Mouse (Mus musculus) ES-E14 (cell line): ENCODE measurements around the gene Pou2f3. TPM values are rescaled to one million over a fixed set of nuclear protein-coding genes. Genes with fewer than 3 reads are reported as not detected.

Source experiments
- DNase-seq: peaks from one replicate; pipeline ENCODE4 v3.0.0-alpha.2; 2013; ENCODE audit warnings: low read depth, low spot score
- H3K27ac ChIP-seq: 2 replicates; pipeline ENCODE4 v1.5.1; 2012; ENCODE audit warnings: low read depth, mild to moderate bottlenecking, low read length, moderate library complexity, mixed read lengths; ENCODE audit not compliant: poor library complexity, insufficient read depth, severe bottlenecking
- H3K36me3 ChIP-seq: 2 replicates; pipeline ENCODE4 v1.6.1; 2012; ENCODE audit warnings: mild to moderate bottlenecking, low read length, moderate library complexity, mixed read lengths; ENCODE audit not compliant: control insufficient read depth, poor library complexity, insufficient read depth, severe bottlenecking
- H3K4me1 ChIP-seq, 2 experiments: fragments of 150-350 bp in 1 of 2; sonication (generic) in 1 of 2; 2 replicates each; pipeline ENCODE4 v1.6.1; 2012; ENCODE audit warnings: low read length in 2 of 2, mild to moderate bottlenecking in 1 of 2, mixed read lengths in 1 of 2; ENCODE audit not compliant: control insufficient read depth in 2 of 2, insufficient read depth in 2 of 2, poor library complexity in 1 of 2
- H3K4me3 ChIP-seq, 2 experiments: fragments of 150-350 bp in 1 of 2; sonication (generic) in 1 of 2; 2 replicates each; pipeline ENCODE4 v1.5.1; 2012; ENCODE audit warnings: low read length in 2 of 2, low read depth in 1 of 2, mild to moderate bottlenecking in 1 of 2, mixed read lengths in 1 of 2; ENCODE audit not compliant: insufficient read depth in 1 of 2, poor library complexity in 1 of 2, severe bottlenecking in 1 of 2
- H3K9ac ChIP-seq: 2 replicates; pipeline ENCODE4 v1.6.1; 2012; ENCODE audit warnings: low read depth, mild to moderate bottlenecking, low read length, mixed read lengths; ENCODE audit not compliant: poor library complexity, insufficient read depth, severe bottlenecking
- H3K9me3 ChIP-seq: fragments of 150-350 bp; sonication (generic); 2 replicates; pipeline ENCODE4 v1.6.1; 2012; ENCODE audit warnings: low read depth, mild to moderate bottlenecking, low read length; ENCODE audit not compliant: control insufficient read depth, insufficient read depth
- CHD2 ChIP-seq: IDR thresholded peaks from 2 replicates; pipeline ENCODE4 v1.6.1; 2014; ENCODE audit warnings: mild to moderate bottlenecking, low read depth, low read length, inconsistent platforms
- HCFC1 ChIP-seq: IDR thresholded peaks from 2 replicates; pipeline ENCODE4 v1.6.1; 2012; ENCODE audit warnings: low read length, inconsistent platforms, borderline replicate concordance; ENCODE audit not compliant: insufficient read depth
- MAFK ChIP-seq: IDR thresholded peaks from 2 replicates; pipeline ENCODE4 v1.6.1; 2014; ENCODE audit warnings: mild to moderate bottlenecking, low read depth, low read length, inconsistent platforms; ENCODE audit not compliant: insufficient read depth
- ZC3H11A ChIP-seq: IDR thresholded peaks from 2 replicates; pipeline ENCODE4 v1.6.1; 2012; ENCODE audit warnings: low read depth, mild to moderate bottlenecking, inconsistent platforms, low read length, borderline replicate concordance
- ZNF384 ChIP-seq: IDR thresholded peaks from 2 replicates; pipeline ENCODE4 v1.6.1; 2012; ENCODE audit warnings: low read depth, low read length, inconsistent platforms
- in situ Hi-C, 2 experiments: fragments of 600-800 bp; cut with MboI; formaldehyde crosslinking; loops; one replicate each; pipeline ENCODE4 v1.15.1; 2025; ENCODE audit warnings: low sequenced_read_pairs in 2 of 2, inconsistent platforms in 1 of 2; ENCODE audit not compliant: unreplicated experiment in 2 of 2
- total RNA-seq: library from RNA; depleted of rRNA; stranded (reverse); fragments of 300-350 nt; gene quantifications from 2 replicates; pipeline ENCODE4 v1.2.3, GENCODE M21; 2012

Gene Pou2f3
- total RNA-seq, 1 experiment = 1.5 TPM

DNA sequence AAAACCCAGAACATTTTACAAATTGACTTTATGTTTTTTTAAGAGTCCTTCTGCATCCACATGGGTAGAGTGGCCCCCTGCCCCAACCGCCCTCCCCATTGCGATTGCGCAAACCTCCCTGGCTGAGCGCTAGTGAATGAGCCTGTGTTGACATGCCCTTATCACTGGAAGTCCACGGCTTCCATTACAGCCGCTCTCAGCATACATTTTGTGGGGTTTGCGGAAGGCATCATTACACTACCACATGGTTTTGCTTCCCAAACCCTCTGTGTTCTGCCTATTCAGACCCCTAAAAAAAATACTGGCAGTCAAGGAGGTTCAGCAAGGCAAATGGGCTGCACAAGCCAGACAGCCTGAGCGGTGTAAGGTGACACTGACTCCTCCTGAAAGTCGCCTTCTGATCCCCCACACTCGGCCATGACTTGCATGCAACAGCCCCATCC, 36.6 kb upstream of the Pou2f3 start:
- no peak for TF ChIP-seq ZC3H11A
- no peak for TF ChIP-seq CHD2
- no peak for TF ChIP-seq MAFK
- TF ChIP-seq HCFC1 = no peak
- no peak for TF ChIP-seq ZNF384
- H3K4me1 ChIP-seq = peaks cover 0 to 11% of the 10 kb centered on the region in 2 experiments; a peak in 2 of 4 replicates
- in situ Hi-C loops = no loop called here
- H3K4me3 ChIP-seq = no peak overlapping the region
- no peak overlapping the region for H3K9ac ChIP-seq
- no peak overlapping the region for H3K27ac ChIP-seq
- DNase-seq = no peak
- H3K9me3 ChIP-seq = no peaks in the 10 kb centered on the region
- no peaks in the 10 kb centered on the region for H3K36me3 ChIP-seq

GRCm38 (mm10) chr9:43245801-43246570, 35.8 kb upstream of the Pou2f3 start:
- Histone ChIP-seq H3K4me3 (no peak overlapping the region), H3K4me1 (peaks cover 0 to 11% of the 10 kb centered on the region in 2 experiments; a peak in 2 of 4 replicates), H3K36me3 (no peaks in the 10 kb centered on the region), H3K9me3 (no peaks in the 10 kb centered on the region), H3K9ac (no peak overlapping the region), H3K27ac (no peak overlapping the region)
- TF ChIP-seq HCFC1 (no peak), ZNF384 (no peak), MAFK (no peak), CHD2 (no peak), ZC3H11A (no peak)
- in situ Hi-C loops = no loop called here
- no peak for DNase-seq

DNA sequence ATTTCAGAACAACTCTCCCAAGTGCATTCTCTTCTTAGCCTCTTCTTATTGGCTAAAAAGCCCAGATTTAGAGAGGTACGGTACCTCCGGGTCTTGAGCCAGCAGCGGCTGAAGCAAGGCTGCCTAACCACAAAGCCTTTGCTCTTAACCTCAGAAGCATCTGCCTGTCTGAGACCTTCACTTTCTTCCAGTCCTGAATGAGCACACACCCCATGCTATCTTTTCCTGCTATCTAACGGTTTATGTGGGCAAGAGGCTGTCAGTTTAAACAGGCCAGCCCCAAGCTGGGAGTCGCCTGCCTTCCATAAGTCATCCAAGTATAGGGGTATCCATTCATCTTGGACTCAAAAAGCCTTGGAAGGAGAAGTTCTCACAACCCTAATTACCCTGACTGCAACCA, 32.3 kb upstream of the Pou2f3 start:
- no peak overlapping the region for H3K4me3 ChIP-seq
- no peaks in the 10 kb centered on the region for H3K9me3 ChIP-seq
- H3K4me1 ChIP-seq = peaks cover 7 to 14% of the 10 kb centered on the region in 2 experiments; a peak in 3 of 4 replicates
- no peak overlapping the region for H3K27ac ChIP-seq
- in situ Hi-C loops = no loop called here
- H3K36me3 ChIP-seq = no peaks in the 10 kb centered on the region
- DNase-seq = no peak
- TF ChIP-seq HCFC1 (no peak), ZNF384 (no peak), MAFK (no peak), ZC3H11A (no peak), CHD2 (no peak)
- no peak overlapping the region for H3K9ac ChIP-seq

- H3K4me3 ChIP-seq = no peak overlapping the region
- no peaks in the 10 kb centered on the region for H3K36me3 ChIP-seq
- in situ Hi-C loops = no loop called here
- TF ChIP-seq MAFK (no peak), CHD2 (no peak), HCFC1 (no peak), ZC3H11A (no peak), ZNF384 (no peak)
- no peaks in the 10 kb centered on the region for H3K9me3 ChIP-seq
- no peak overlapping the region for H3K9ac ChIP-seq
- peaks cover 7 to 14% of the 10 kb centered on the region in 2 experiments; a peak in 3 of 4 replicates for H3K4me1 ChIP-seq
- DNase-seq = no peak
- no peak overlapping the region for H3K27ac ChIP-seq
Measured at GRCm38 (mm10) chr9:43241970-43242369, 31.8 kb upstream of the Pou2f3 start.
